Mouse (Mus musculus): Measurements from ENCODE around the gene Bach2. TPM values are rescaled to one million over a fixed set of nuclear protein-coding genes. Genes with fewer than 3 reads are reported as not detected.

Gene Bach2
- total RNA-seq, 2 experiments from 2014 or later = 20.8 to 25.8 TPM

- no peak for TF ChIP-seq CTCF (IDR thresholded peaks at IDR 0.05)
- DNase-seq (ENCODE audit: extremely low spot score in 1 of 2, low spot score in 2 of 2) = no peak
- intact Hi-C loops (cut with DNase I) = no loop called here
- no peak overlapping the region for H3K4me3 ChIP-seq
- no peak overlapping the region for H3K27ac ChIP-seq
Measured at GRCm38 (mm10) chr4:32229266-32229665, 9.3 kb upstream of the Bach2 start.

GRCm38 (mm10) chr4:32231258-32232055 is 7.1 kb upstream of the Bach2 start:
- no peak for DNase-seq (ENCODE audit: extremely low spot score in 1 of 2, low spot score in 2 of 2)
- H3K27ac ChIP-seq = no peak overlapping the region
- intact Hi-C loops (cut with DNase I) = no loop called here
- no peak overlapping the region for H3K4me3 ChIP-seq
- TF ChIP-seq CTCF (IDR thresholded peaks at IDR 0.05) = no peak

- H3K4me3 ChIP-seq = no peak overlapping the region
- DNase-seq (ENCODE audit: extremely low spot score in 1 of 2, low spot score in 2 of 2) = no peak
- intact Hi-C loops (cut with DNase I) = loop anchor here (5.0 kb wide), 2 partner anchors 84 to 164 kb away; no protein-coding TSS in a partner anchor
- no peak overlapping the region for H3K27ac ChIP-seq
- no peak for TF ChIP-seq CTCF (IDR thresholded peaks at IDR 0.05)
Measured at GRCm38 (mm10) chr4:32235920-32236705, 2.5 kb upstream of the Bach2 start.

DNA sequence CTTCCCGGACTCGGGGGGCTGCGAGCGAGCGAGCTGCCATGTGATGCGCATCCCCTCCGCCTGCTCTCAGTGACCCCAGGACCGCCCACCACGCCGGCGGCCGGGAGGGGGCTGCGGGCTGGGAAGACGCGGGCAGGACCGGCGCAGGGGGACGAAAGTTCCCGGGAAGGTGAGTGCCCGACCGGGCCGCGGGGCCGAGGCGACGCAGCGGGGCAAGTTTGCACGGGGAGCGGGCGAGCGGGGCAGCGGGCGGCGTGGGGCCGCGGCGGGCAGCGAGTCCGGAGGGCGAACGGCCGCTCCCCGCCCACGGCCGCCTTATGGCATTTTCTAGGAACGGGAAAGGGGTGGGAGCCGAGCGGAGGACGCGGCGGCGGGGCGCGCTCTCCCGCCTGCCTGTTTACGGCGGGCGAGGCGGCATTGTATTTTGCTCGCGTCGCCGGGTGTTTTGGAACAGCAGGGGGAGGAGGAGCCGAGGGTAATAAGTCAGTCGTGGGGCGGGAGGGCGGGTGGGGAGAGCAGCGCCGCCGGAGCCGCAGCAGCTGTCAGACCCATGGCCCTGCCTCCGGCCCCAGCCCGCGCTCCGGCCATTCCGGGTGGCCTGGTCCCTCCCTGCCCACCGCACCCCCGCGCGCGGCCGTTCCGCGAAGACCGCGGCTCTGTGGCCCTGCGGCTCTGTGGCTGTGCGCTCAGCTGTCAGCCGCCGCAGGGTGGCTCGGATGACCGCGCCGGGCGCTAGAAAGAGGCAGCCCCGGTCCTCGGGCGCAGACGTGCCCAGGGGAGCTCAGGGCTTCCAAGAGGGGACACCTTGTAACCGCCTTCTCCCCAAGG is 531 bp downstream of the Bach2 start:
- peak overlapping the region; percentile 93 for H3K27ac ChIP-seq
- H3K4me3 ChIP-seq = peak overlapping the region; percentile 61
- intact Hi-C loops (cut with DNase I) = loop anchor here (2.0 to 5.0 kb wide), 4 partner anchors 87 to 300 kb away; no protein-coding TSS in a partner anchor
- DNase-seq (ENCODE audit: extremely low spot score in 1 of 2, low spot score in 2 of 2) = peak; percentile 63
- TF ChIP-seq CTCF (IDR thresholded peaks at IDR 0.05) = no peak

- intact Hi-C loops (cut with DNase I) = loop anchor here (2.0 to 10.0 kb wide), 6 partner anchors 87 to 333 kb away; no protein-coding TSS in a partner anchor
- peak; percentile 73 to 75 for DNase-seq (ENCODE audit: extremely low spot score in 1 of 2, low spot score in 2 of 2)
- Histone ChIP-seq H3K4me3 (peak overlapping the region; percentile 61), H3K27ac (peak overlapping the region; percentile 93)
- peak; percentile 46 for TF ChIP-seq CTCF (IDR thresholded peaks at IDR 0.05)
Measured at GRCm38 (mm10) chr4:32239749-32240131, 1.1 kb downstream of the Bach2 start.

GRCm38 (mm10) chr4:32240457-32241030 is 1.9 kb downstream of the Bach2 start:
- peak overlapping the region; percentile 93; the same call in 1 of the 2 replicates for H3K27ac ChIP-seq
- no peak for DNase-seq (ENCODE audit: extremely low spot score in 1 of 2, low spot score in 2 of 2)
- intact Hi-C loops (cut with DNase I) = loop anchor here (5.0 to 10.0 kb wide), 2 partner anchors 186 to 332 kb away; no protein-coding TSS in a partner anchor
- TF ChIP-seq CTCF (IDR thresholded peaks at IDR 0.05) = no peak
- H3K4me3 ChIP-seq = peak overlapping the region; percentile 61

- Histone ChIP-seq H3K4me3 (no peak overlapping the region), H3K27ac (no peak overlapping the region)
- no peak for TF ChIP-seq CTCF (IDR thresholded peaks at IDR 0.05)
- DNase-seq (ENCODE audit: extremely low spot score in 1 of 2, low spot score in 2 of 2) = no peak
- intact Hi-C loops (cut with DNase I) = loop anchor here (5.0 to 10.0 kb wide), 2 partner anchors 187 to 331 kb away; no protein-coding TSS in a partner anchor
Measured at GRCm38 (mm10) chr4:32241351-32241980, 2.9 kb downstream of the Bach2 start.

GRCm38 (mm10) chr4:32242122-32242615 is 3.6 kb downstream of the Bach2 start:
- no peak for DNase-seq (ENCODE audit: extremely low spot score in 1 of 2, low spot score in 2 of 2)
- H3K27ac ChIP-seq = no peak overlapping the region
- intact Hi-C loops (cut with DNase I) = loop anchor here (5.0 to 10.0 kb wide), 2 partner anchors 187 to 330 kb away; no protein-coding TSS in a partner anchor
- H3K4me3 ChIP-seq = no peak overlapping the region
- no peak for TF ChIP-seq CTCF (IDR thresholded peaks at IDR 0.05)

DNA sequence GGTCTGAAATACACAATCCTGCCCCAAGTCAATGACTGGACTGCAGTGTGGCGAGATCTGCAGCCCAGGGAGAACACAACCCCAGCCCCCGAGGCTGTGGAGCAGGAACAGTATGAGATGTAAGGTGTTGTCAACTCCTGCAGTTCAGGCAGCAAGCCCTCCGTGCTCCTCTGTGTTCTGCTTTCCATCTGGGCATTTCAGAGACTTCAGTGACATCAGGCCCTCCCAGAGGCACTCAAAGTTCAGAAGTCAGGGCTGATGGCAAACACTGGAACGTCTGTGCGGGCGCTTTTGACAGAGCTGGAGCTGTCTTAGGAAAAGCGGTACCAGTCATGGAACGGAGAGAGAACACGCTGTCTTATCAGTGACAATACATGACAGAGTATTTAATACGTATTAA is 4.9 kb downstream of the Bach2 start:
- TF ChIP-seq CTCF (IDR thresholded peaks at IDR 0.05) = no peak
- no peak for DNase-seq (ENCODE audit: extremely low spot score in 1 of 2, low spot score in 2 of 2)
- Histone ChIP-seq H3K4me3 (no peak overlapping the region), H3K27ac (no peak overlapping the region; the same call in 1 of the 2 replicates)
- intact Hi-C loops (cut with DNase I) = loop anchor here (5.0 to 10.0 kb wide), 2 partner anchors 189 to 329 kb away; no protein-coding TSS in a partner anchor

- H3K27ac ChIP-seq = peak overlapping the region; percentile 47
- no peak for TF ChIP-seq CTCF (IDR thresholded peaks at IDR 0.05)
- DNase-seq (ENCODE audit: extremely low spot score in 1 of 2, low spot score in 2 of 2) = no peak
- intact Hi-C loops (cut with DNase I) = loop anchor here (5.0 to 10.0 kb wide), 2 partner anchors 189 to 328 kb away; no protein-coding TSS in a partner anchor
- H3K4me3 ChIP-seq = no peak overlapping the region
Measured at GRCm38 (mm10) chr4:32244092-32244745, 5.6 kb downstream of the Bach2 start.
